Mouse (Mus musculus) spleen, adult 2 months (tissue): Measurements from ENCODE around the gene Spns2. TPM values are rescaled to one million over a fixed set of nuclear protein-coding genes. Genes with fewer than 3 reads are reported as not detected.

Experiments used
- DNase-seq, 2 experiments: peaks; one replicate each; pipeline versions ENCODE4 v3.0.0 to v3.0.0-alpha.2; 2012 to 2021; ENCODE audit warnings: low spot score in 2 of 2, low read depth in 1 of 2
- H3K27ac ChIP-seq: fragments of 200-500 bp; 2 replicates; pipeline ENCODE4 v1.5.1; 2012; ENCODE audit warnings: low read length, inconsistent platforms; ENCODE audit not compliant: insufficient read depth
- H3K27me3 ChIP-seq: fragments of 200-500 bp; 2 replicates; pipeline ENCODE4 v1.6.1; 2012; ENCODE audit warnings: mild to moderate bottlenecking, moderate library complexity, low read length, inconsistent platforms; ENCODE audit not compliant: control insufficient read depth, insufficient read depth
- H3K36me3 ChIP-seq: fragments of 200-500 bp; 2 replicates; pipeline ENCODE4 v1.6.1; 2012; ENCODE audit warnings: mild to moderate bottlenecking, low read length, inconsistent platforms; ENCODE audit not compliant: control insufficient read depth, insufficient read depth
- H3K4me1 ChIP-seq: fragments of 200-500 bp; 2 replicates; pipeline ENCODE4 v1.6.1; 2011; ENCODE audit warnings: inconsistent platforms; ENCODE audit not compliant: control insufficient read depth, insufficient read depth, insufficient read length
- H3K4me3 ChIP-seq: fragments of 200-500 bp; 2 replicates; pipeline ENCODE4 v1.5.1; 2011; ENCODE audit warnings: mild to moderate bottlenecking, inconsistent platforms; ENCODE audit not compliant: insufficient read depth, insufficient read length; ENCODE audit errors: extremely low read depth
- CTCF ChIP-seq: fragments of 200-500 bp; IDR thresholded peaks from 2 replicates; pipeline ENCODE4 v1.5.1; 2011; ENCODE audit warnings: mild to moderate bottlenecking, inconsistent platforms; ENCODE audit not compliant: insufficient read depth, insufficient read length, insufficient replicate concordance; ENCODE audit errors: extremely low read depth
- POLR2A ChIP-seq: fragments of 200-500 bp; IDR thresholded peaks from 2 replicates; pipeline ENCODE4 v1.6.1; 2011; ENCODE audit warnings: low read depth, low read length, inconsistent platforms
- WGBS: fragments of 180-500 bp; shearing (Covaris S2); methylation state at CpG from one replicate; pipeline ENCODE4 v1.1.7; 2018; 5-methylcytosine and 5-hydroxymethylcytosine counted together
- polyA plus RNA-seq: library from polyadenylated mRNA; depleted of rRNA; stranded (reverse); fragments of >200 nt; gene quantifications from 2 replicates; pipeline ENCODE4 v1.2.3, GENCODE M21; 2012; rRNA removed

Spns2 gene
- 43.4 and 44.7 TPM in 2 replicates for polyA plus RNA-seq

DNA sequence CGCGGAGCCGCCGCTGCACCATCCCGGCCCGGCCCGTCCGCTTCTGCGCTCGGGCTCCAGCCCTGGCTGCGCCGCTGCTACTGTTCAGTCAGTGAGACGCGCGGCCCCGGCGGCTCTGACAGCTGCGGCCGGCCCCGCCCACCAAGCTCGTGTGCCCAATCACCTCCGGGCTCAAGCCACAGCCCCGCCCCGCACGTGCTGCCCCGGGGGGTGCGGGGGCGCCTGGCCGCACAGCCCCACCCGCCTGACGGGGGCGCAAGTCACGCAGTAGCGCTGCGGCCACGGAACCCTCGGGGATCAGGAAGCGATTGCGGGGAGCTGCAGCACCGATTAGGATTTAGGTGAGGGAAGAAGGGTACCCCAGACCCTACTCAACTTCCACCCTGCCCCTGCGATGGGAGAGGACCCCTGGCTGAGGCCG, at the start of gene Spns2:
Gene Spns2, minus strand, starts transcription at position 24 of the 421 bp plus-strand sequence.
- H3K4me1 ChIP-seq, result peaks cover 15% of the 10 kb centered on the region

DNA sequence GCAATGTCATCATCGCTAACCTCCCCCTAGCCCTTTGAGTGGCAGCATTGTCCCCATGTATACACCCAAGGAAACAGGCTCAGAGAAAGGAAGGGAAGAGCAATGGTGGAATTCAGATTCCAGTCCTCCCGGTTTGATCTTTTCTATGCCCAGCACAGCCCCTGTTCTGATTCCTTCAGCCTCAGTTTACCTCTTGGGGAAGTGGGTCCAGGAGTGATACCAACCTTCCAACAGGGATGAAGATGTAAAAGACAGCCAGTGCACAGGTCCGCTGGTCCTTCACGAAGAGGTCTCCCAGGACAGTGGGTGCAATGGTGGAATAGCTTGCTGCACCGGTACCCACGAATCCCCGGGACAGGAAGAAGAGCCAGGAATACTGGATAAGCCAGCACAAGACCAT, 49.1 kb upstream of the Spns2 start:
- Histone ChIP-seq H3K27ac (peak overlapping the region; percentile 71), H3K4me3 (no peak overlapping the region), H3K36me3 (peaks cover 2% of the 10 kb centered on the region), H3K27me3 (no peaks in the 10 kb centered on the region), H3K4me1 (peaks cover 20% of the 10 kb centered on the region; the same call in 1 of the 2 replicates)
- no peak for DNase-seq
- TF ChIP-seq POLR2A (no peak), CTCF (no peak)
- 94% methylated on average over 7 of the region's 7 CpGs for WGBS

More for the DNA sequence above, at the start of gene Spns2:
- TF ChIP-seq CTCF, result peak; percentile 31; the same call in 1 of the 2 replicates
- peak; percentile 57 for TF ChIP-seq POLR2A
- Histone ChIP-seq H3K27me3 (no peaks in the 10 kb centered on the region; the same call in 1 of the 2 replicates), H3K27ac (0 out of 2 replicates have a peak within 1 kb of the TSS, but pooled peaks have one; percentile 4), H3K4me3 (peak within 1 kb of the TSS; percentile 67), H3K36me3 (no peaks in the 10 kb centered on the region)
- peak; percentile 71 to 93 for DNase-seq
- under 1% methylated on average over 41 of the region's 42 CpGs for WGBS

DNA sequence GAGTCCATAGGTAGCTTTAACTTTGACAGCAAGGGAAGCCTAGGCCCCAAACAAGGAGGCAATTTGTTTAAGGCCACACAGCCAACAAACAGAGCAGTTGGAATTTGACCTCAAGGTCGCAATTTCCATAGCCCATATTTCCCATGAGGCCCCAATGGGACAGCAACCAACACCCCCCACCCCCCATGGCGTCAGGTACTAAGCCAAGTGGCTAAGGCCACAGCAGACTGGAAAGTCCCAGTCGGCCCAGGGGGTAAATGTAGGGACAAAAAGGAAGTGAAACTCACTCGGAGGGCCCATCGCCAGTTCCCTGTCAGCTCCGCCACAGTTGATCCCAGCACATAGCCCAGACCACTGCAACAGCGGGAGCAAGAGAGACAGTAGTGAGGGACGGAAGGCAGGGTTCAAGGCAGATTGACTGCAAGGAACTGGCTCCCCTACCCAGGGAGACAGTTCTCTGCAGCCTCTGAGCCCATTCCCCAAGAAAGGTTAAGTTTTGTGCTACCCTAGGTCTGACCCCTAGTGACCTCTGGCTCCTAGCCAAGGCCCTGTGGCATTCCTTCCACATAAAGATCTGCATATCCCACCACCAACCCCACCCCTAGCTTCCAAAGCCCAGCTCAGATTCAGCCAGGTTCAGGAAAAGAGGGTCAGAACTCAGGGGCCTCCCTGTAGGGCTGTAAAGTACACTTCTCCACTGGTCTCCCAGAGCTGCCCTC, 48.5 kb upstream of the Spns2 start:
- Histone ChIP-seq H3K27ac (peak overlapping the region; percentile 71), H3K4me3 (no peak overlapping the region), H3K27me3 (no peaks in the 10 kb centered on the region), H3K36me3 (peaks cover 2% of the 10 kb centered on the region), H3K4me1 (peaks cover 20% of the 10 kb centered on the region; the same call in 1 of the 2 replicates)
- TF ChIP-seq POLR2A (no peak), CTCF (no peak)
- DNase-seq, result peak; percentile 58 to 75
- 34% methylated on average over 8 of the region's 8 CpGs for WGBS

DNA sequence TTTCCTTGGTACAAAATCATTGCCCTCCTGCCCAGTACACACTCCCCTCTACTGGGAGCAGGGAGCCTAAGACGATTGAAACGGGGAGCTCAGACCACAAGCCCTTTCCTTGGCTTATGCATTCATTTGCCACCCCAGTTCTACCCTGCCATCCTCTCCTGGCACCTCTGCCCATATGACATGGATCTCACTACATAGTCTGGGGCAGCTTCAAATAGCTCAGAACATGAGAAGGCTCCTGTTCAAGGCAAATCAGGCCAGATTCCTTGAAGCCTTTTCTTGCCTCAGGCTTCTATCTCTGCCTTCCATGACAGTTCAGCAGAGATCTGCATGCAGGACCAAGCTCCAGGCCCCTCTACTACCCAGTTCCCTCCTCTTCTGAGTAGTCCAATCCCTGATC, 47.8 kb upstream of the Spns2 start:
- no peak for DNase-seq
- H3K27me3 ChIP-seq, result no peaks in the 10 kb centered on the region
- WGBS, result 89% methylated on average over 2 of the region's 2 CpGs
- no peak overlapping the region for H3K4me3 ChIP-seq
- H3K27ac ChIP-seq, result peak overlapping the region; percentile 71
- peaks cover 4% of the 10 kb centered on the region for H3K36me3 ChIP-seq
- no peak for TF ChIP-seq POLR2A
- no peak for TF ChIP-seq CTCF
- peaks cover 20% of the 10 kb centered on the region; the same call in 1 of the 2 replicates for H3K4me1 ChIP-seq

DNA sequence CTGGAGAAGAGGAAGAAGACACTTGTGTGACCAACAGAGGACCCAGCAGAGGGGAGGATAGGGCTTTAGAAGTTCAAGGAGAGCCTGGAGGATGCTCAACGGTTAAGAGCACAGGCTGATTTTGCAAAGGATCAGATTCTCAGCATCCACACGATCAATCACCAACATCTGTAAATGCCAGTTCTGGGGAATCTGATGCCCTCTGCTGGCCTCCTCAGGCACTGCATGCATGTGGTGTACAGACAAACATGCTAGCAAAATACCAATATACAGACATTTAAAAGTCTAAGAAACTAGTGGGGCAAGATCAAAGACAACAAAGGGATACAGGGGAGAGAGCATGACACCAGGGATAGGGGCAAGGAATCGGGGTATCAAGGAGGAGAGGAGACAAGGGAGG, 45.8 kb upstream of the Spns2 start:
- Histone ChIP-seq H3K27ac (no peak overlapping the region), H3K27me3 (no peaks in the 10 kb centered on the region), H3K4me3 (no peak overlapping the region), H3K36me3 (peaks cover 4% of the 10 kb centered on the region), H3K4me1 (peaks cover 20% of the 10 kb centered on the region; the same call in 1 of the 2 replicates)
- DNase-seq, result no peak
- TF ChIP-seq POLR2A, result no peak
- TF ChIP-seq CTCF, result peak; percentile 24; the same call in 1 of the 2 replicates
- 85% methylated on average over 3 of the region's 3 CpGs for WGBS

DNA sequence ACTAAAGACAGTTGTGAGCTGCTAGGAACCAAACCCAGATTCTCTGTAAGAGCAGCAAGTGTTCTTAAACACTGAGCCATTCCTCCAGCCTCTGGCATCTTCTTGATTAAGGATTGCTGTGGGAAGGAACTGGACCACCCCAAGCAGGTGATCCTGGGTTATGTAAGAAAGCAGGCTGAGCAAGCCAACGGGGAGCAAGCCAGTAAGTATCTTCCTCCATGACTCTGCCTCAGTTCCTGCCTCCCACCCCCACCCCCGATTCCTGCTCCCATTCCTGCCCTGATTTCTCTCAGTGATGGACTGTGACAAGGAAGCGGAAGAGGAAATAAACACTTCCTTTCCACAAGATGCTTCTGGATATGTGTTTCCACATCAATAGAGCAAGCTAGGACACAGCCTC, 43.2 kb upstream of the Spns2 start:
- Histone ChIP-seq H3K4me3 (no peak overlapping the region), H3K36me3 (peaks cover 4% of the 10 kb centered on the region), H3K27ac (no peak overlapping the region), H3K27me3 (no peaks in the 10 kb centered on the region), H3K4me1 (peaks cover 9% of the 10 kb centered on the region; the same call in 1 of the 2 replicates)
- no peak for DNase-seq
- TF ChIP-seq CTCF (no peak), POLR2A (no peak)
- WGBS, result 94% methylated on average over 3 of the region's 3 CpGs

DNA sequence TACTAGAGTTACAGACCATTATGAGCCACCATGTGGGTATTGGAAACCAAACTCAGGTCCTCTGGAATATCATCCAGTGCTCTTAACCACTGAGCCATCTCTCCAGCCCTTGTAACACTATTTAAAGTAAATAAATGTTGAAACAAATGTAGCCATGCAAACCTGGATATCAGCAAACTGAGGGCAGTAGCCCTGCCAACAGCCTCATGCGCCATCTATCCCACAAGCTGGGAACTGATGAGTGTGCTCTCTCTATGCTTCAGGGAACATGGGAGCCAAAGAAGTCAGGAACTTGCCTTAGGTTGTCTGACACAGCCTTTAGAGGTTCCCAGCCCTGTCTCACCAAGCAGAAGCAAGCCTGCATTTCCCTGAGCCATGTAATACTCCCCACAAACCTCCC, 41.9 kb upstream of the Spns2 start:
- Histone ChIP-seq H3K27me3 (no peaks in the 10 kb centered on the region), H3K27ac (no peak overlapping the region), H3K4me1 (no peaks in the 10 kb centered on the region), H3K36me3 (peaks cover 2% of the 10 kb centered on the region; the same call in 1 of the 2 replicates), H3K4me3 (no peak overlapping the region)
- TF ChIP-seq POLR2A (no peak), CTCF (no peak)
- 91% methylated on average over 1 of the region's 1 CpGs for WGBS
- DNase-seq, result no peak
